Mouse (Mus musculus) neural tube, embryonic 12.5 days (tissue): Measurements from ENCODE around the gene Rasal2. TPM values are rescaled to one million over a fixed set of nuclear protein-coding genes. Genes with fewer than 3 reads are reported as not detected.

Source experiments
- ATAC-seq: fragments of 200-750 bp; cut with Nextera tagmentation; 2 replicates; pipeline ENCODE4 v1.8.0; 2017; ENCODE audit warnings: low read depth, mild to moderate bottlenecking, moderate TSS enrichment, moderate library complexity; ENCODE audit not compliant: low FRiP score
- H3K27ac ChIP-seq: fragments of 300-500 bp; sonication (generic); 2 replicates; pipeline ENCODE4 v1.5.1; 2016
- H3K27me3 ChIP-seq: fragments of 300-500 bp; sonication (generic); replicated peaks from 2 replicates; pipeline ENCODE4 v1.6.1; 2016; ENCODE audit warnings: mild to moderate bottlenecking
- H3K36me3 ChIP-seq: fragments of 300-500 bp; sonication (generic); 2 replicates; pipeline ENCODE4 v1.6.1; 2016; ENCODE audit warnings: mild to moderate bottlenecking
- H3K4me1 ChIP-seq: fragments of 300-500 bp; sonication (generic); 2 replicates; pipeline ENCODE4 v1.6.1; 2016
- H3K4me2 ChIP-seq: fragments of 300-500 bp; sonication (generic); replicated peaks from 2 replicates; pipeline ENCODE4 v1.6.1; 2016; ENCODE audit warnings: mild to moderate bottlenecking
- H3K4me3 ChIP-seq: fragments of 300-500 bp; sonication (generic); 2 replicates; pipeline ENCODE4 v1.5.1; 2016
- H3K9ac ChIP-seq: fragments of 300-500 bp; sonication (generic); 2 replicates; pipeline ENCODE4 v1.6.1; 2016; ENCODE audit warnings: mild to moderate bottlenecking
- H3K9me3 ChIP-seq: fragments of 300-500 bp; sonication (generic); 2 replicates; pipeline ENCODE4 v1.6.1; 2016; ENCODE audit warnings: mild to moderate bottlenecking
- WGBS: fragments of 180-500 bp; shearing (Covaris S2); methylation state at CpG from one replicate; pipeline ENCODE4 v1.1.7; 2016; 5-methylcytosine and 5-hydroxymethylcytosine counted together
- polyA plus RNA-seq: library from polyadenylated mRNA; unstranded; fragments of >200 nt; fragmentation: Nextera tagmentation; extraction: Ambion mirVana; gene quantifications from 2 replicates; pipeline ENCODE4 v1.2.1, GENCODE M21; 2016

The Rasal2 gene
- polyA plus RNA-seq, 1 experiment from 2014 or later: 32.3 TPM

- 84% methylated on average over 2 of the region's 2 CpGs for WGBS
- ATAC-seq: no peak
These were observed 112.8 kb downstream of the Rasal2 start for GRCm38 (mm10) chr1:157299559-157299958.

GRCm38 (mm10) chr1:157298990-157299389, 113.4 kb downstream of the Rasal2 start:
- no peak overlapping the region for H3K4me3 ChIP-seq
- no peak for ATAC-seq

More at GRCm38 (mm10) chr1:157299559-157299958, 112.8 kb downstream of the Rasal2 start:
- H3K9ac ChIP-seq: no peak overlapping the region
- no peaks in the 10 kb centered on the region for H3K27me3 ChIP-seq
- H3K36me3 ChIP-seq: peaks cover 6% of the 10 kb centered on the region
- no peaks in the 10 kb centered on the region for H3K9me3 ChIP-seq
- no peak overlapping the region for H3K4me2 ChIP-seq
- no peaks in the 10 kb centered on the region for H3K4me1 ChIP-seq
- H3K27ac ChIP-seq: no peak overlapping the region
- no peak overlapping the region for H3K4me3 ChIP-seq

GRCm38 (mm10) chr1:157297137-157297536, 115.3 kb downstream of the Rasal2 start:
- Histone ChIP-seq H3K4me3 (no peak overlapping the region), H3K36me3 (peaks cover 6% of the 10 kb centered on the region), H3K27ac (no peak overlapping the region), H3K4me1 (no peaks in the 10 kb centered on the region), H3K9ac (no peak overlapping the region), H3K4me2 (no peak overlapping the region), H3K27me3 (no peaks in the 10 kb centered on the region), H3K9me3 (no peaks in the 10 kb centered on the region)
- 85% methylated on average over 1 of the region's 1 CpGs for WGBS
- ATAC-seq: no peak

More at GRCm38 (mm10) chr1:157298990-157299389, 113.4 kb downstream of the Rasal2 start:
- Histone ChIP-seq H3K9me3 (no peaks in the 10 kb centered on the region), H3K27ac (no peak overlapping the region), H3K9ac (no peak overlapping the region), H3K4me2 (no peak overlapping the region), H3K36me3 (peaks cover 6% of the 10 kb centered on the region), H3K4me1 (no peaks in the 10 kb centered on the region), H3K27me3 (no peaks in the 10 kb centered on the region)
- WGBS: 96% methylated on average over 2 of the region's 2 CpGs

GRCm38 (mm10) chr1:157295868-157296267, 116.5 kb downstream of the Rasal2 start:
- Histone ChIP-seq H3K4me2 (no peak overlapping the region), H3K4me3 (no peak overlapping the region), H3K36me3 (peaks cover 6% of the 10 kb centered on the region), H3K27ac (no peak overlapping the region), H3K9ac (no peak overlapping the region), H3K9me3 (no peaks in the 10 kb centered on the region), H3K4me1 (no peaks in the 10 kb centered on the region), H3K27me3 (no peaks in the 10 kb centered on the region)
- ATAC-seq: no peak
- WGBS: 83% methylated on average over 3 of the region's 3 CpGs

GRCm38 (mm10) chr1:157290173-157290572, 122.2 kb downstream of the Rasal2 start:
- Histone ChIP-seq H3K4me2 (no peak overlapping the region), H3K9ac (no peak overlapping the region)

GRCm38 (mm10) chr1:157289251-157289650, 123.1 kb downstream of the Rasal2 start:
- no peaks in the 10 kb centered on the region for H3K9me3 ChIP-seq
- ATAC-seq: no peak
- no peak overlapping the region for H3K9ac ChIP-seq
- H3K27ac ChIP-seq: no peak overlapping the region
- H3K4me3 ChIP-seq: no peak overlapping the region
- no peaks in the 10 kb centered on the region for H3K4me1 ChIP-seq
- no peaks in the 10 kb centered on the region for H3K27me3 ChIP-seq
- H3K36me3 ChIP-seq: no peaks in the 10 kb centered on the region
- WGBS: 79% methylated on average over 2 of the region's 2 CpGs
- no peak overlapping the region for H3K4me2 ChIP-seq

More at GRCm38 (mm10) chr1:157290173-157290572, 122.2 kb downstream of the Rasal2 start:
- Histone ChIP-seq H3K27ac (no peak overlapping the region), H3K36me3 (no peaks in the 10 kb centered on the region), H3K4me1 (no peaks in the 10 kb centered on the region), H3K27me3 (no peaks in the 10 kb centered on the region), H3K9me3 (no peaks in the 10 kb centered on the region), H3K4me3 (no peak overlapping the region)
- WGBS: 77% methylated on average over 2 of the region's 2 CpGs
- no peak for ATAC-seq

- H3K27me3 ChIP-seq: no peaks in the 10 kb centered on the region
- 11% methylated on average over 4 of the region's 4 CpGs for WGBS
- no peak for ATAC-seq
- H3K4me1 ChIP-seq: no peaks in the 10 kb centered on the region
- H3K4me2 ChIP-seq: no peak overlapping the region
- no peak overlapping the region for H3K27ac ChIP-seq
- no peak overlapping the region for H3K4me3 ChIP-seq
- H3K36me3 ChIP-seq: no peaks in the 10 kb centered on the region
- H3K9me3 ChIP-seq: no peaks in the 10 kb centered on the region
- H3K9ac ChIP-seq: no peak overlapping the region
These were observed 125.8 kb downstream of the Rasal2 start for GRCm38 (mm10) chr1:157286561-157286960.

GRCm38 (mm10) chr1:157285366-157285765, 127.0 kb downstream of the Rasal2 start:
- H3K27me3 ChIP-seq: no peaks in the 10 kb centered on the region
- H3K9ac ChIP-seq: no peak overlapping the region
- 71% methylated on average over 3 of the region's 3 CpGs for WGBS
- H3K27ac ChIP-seq: no peak overlapping the region
- no peak overlapping the region for H3K4me2 ChIP-seq
- no peaks in the 10 kb centered on the region for H3K36me3 ChIP-seq
- H3K4me1 ChIP-seq: no peaks in the 10 kb centered on the region
- ATAC-seq: no peak
- H3K9me3 ChIP-seq: no peaks in the 10 kb centered on the region
- H3K4me3 ChIP-seq: no peak overlapping the region

- no peak for ATAC-seq
- Histone ChIP-seq H3K4me1 (no peaks in the 10 kb centered on the region), H3K9me3 (no peaks in the 10 kb centered on the region), H3K9ac (no peak overlapping the region), H3K27ac (no peak overlapping the region), H3K4me2 (no peak overlapping the region), H3K27me3 (no peaks in the 10 kb centered on the region), H3K4me3 (no peak overlapping the region), H3K36me3 (no peaks in the 10 kb centered on the region)
These were observed 131.6 kb downstream of the Rasal2 start for GRCm38 (mm10) chr1:157280781-157281180.

GRCm38 (mm10) chr1:157275672-157276307, 136.6 kb downstream of the Rasal2 start:
- Histone ChIP-seq H3K27ac (no peak overlapping the region), H3K9me3 (no peaks in the 10 kb centered on the region), H3K4me3 (no peak overlapping the region), H3K4me1 (no peaks in the 10 kb centered on the region), H3K36me3 (no peaks in the 10 kb centered on the region), H3K9ac (no peak overlapping the region), H3K27me3 (no peaks in the 10 kb centered on the region), H3K4me2 (no peak overlapping the region)
- WGBS: 86% methylated on average over 4 of the region's 4 CpGs
- no peak for ATAC-seq

GRCm38 (mm10) chr1:157267894-157268293, 144.5 kb downstream of the Rasal2 start:
- no peak overlapping the region for H3K27ac ChIP-seq
- H3K4me1 ChIP-seq: no peaks in the 10 kb centered on the region
- H3K9ac ChIP-seq: no peak overlapping the region
- no peak overlapping the region for H3K4me3 ChIP-seq
- H3K36me3 ChIP-seq: no peaks in the 10 kb centered on the region
- WGBS: 93% methylated on average over 3 of the region's 3 CpGs
- H3K4me2 ChIP-seq: no peak overlapping the region
- no peaks in the 10 kb centered on the region for H3K27me3 ChIP-seq
- no peak for ATAC-seq
- no peaks in the 10 kb centered on the region for H3K9me3 ChIP-seq

GRCm38 (mm10) chr1:157256562-157256961, 155.8 kb downstream of the Rasal2 start:
- Histone ChIP-seq H3K4me1 (no peaks in the 10 kb centered on the region), H3K9ac (no peak overlapping the region), H3K36me3 (no peaks in the 10 kb centered on the region), H3K4me2 (no peak overlapping the region), H3K27me3 (no peaks in the 10 kb centered on the region), H3K9me3 (no peaks in the 10 kb centered on the region), H3K4me3 (no peak overlapping the region), H3K27ac (no peak overlapping the region)
- 25% methylated on average over 4 of the region's 4 CpGs for WGBS
- 0 out of 2 replicates have a peak, but pooled peaks have one; percentile 41 for ATAC-seq

- Histone ChIP-seq H3K36me3 (no peaks in the 10 kb centered on the region), H3K9ac (no peak overlapping the region), H3K4me1 (no peaks in the 10 kb centered on the region), H3K27ac (no peak overlapping the region), H3K4me2 (no peak overlapping the region), H3K9me3 (no peaks in the 10 kb centered on the region), H3K4me3 (no peak overlapping the region), H3K27me3 (no peaks in the 10 kb centered on the region)
- 93% methylated on average over 1 of the region's 1 CpGs for WGBS
- ATAC-seq: no peak
These were observed 156.6 kb downstream of the Rasal2 start for GRCm38 (mm10) chr1:157255776-157256175.
